Mouse (Mus musculus) embryonic stem cell, embryonic (primary cell): ENCODE results near the gene Ilkap.

Experiments
- CTCF ChIA-PET, 4 experiments: fragments of 300-600 bp in 2 of 4; fragments of 350-600 bp in 2 of 4; sonication (Branson Sonifier 250); formaldehyde crosslinking; loops; one replicate each; lab custom pipeline; 2022; ENCODE audit warnings: inconsistent platforms in 2 of 4; lab: Charles Lee
- POLR2A ChIA-PET, 4 experiments: fragments of 300-600 bp in 2 of 4; fragments of 350-600 bp in 2 of 4; sonication (Branson Sonifier 250); formaldehyde crosslinking; loops; one replicate each; lab custom pipeline; 2022; ENCODE audit warnings: antibody characterized with exemption in 4 of 4, inconsistent platforms in 1 of 4; lab: Charles Lee

Ilkap gene

GRCm38 (mm10) chr1:91419862-91420600, 21.4 kb upstream of the Ilkap start:
- ChIA-PET CTCF (no interaction called here), POLR2A (no interaction called here)

- CTCF ChIA-PET: no interaction called here
- POLR2A ChIA-PET: interaction anchor here in 2 of 4 experiments (0.6 to 2.0 kb wide), 2 partner anchors 11 to 107 kb away, joined by 3 to 6 read pairs; no protein-coding TSS in a partner anchor
Measured at GRCm38 (mm10) chr1:91417991-91418390, 19.4 kb upstream of the Ilkap start.

DNA sequence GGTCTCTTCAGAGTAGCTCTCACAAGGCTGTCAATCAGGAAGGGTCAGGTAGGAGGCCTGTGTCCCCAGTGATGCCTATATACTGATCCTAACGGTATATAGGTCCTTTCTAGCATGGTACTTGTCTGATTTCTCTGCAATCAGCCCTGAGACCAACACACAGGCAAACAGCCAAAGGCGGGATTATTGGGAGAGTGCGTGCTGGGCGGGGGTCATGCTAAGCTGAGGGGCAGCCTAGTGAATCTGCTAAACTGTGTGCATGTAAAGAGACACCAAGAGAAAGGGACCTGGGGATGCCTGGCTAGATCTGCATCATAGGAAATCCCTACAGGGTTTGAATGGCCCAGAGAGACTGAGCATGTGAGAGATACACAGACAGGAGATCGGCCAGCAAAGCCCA, 16.7 kb upstream of the Ilkap start:
- CTCF ChIA-PET: no interaction called here

GRCm38 (mm10) chr1:91414903-91415302, 16.3 kb upstream of the Ilkap start:
- CTCF ChIA-PET: interaction anchor here in 1 of 4 experiments (1.2 kb wide), 1 partner anchor 16 kb away, joined by 4 read pairs; no protein-coding TSS in a partner anchor
- POLR2A ChIA-PET: interaction anchor here in 2 of 4 experiments (0.7 to 2.9 kb wide), 4 partner anchors 16 to 1059 kb away, joined by 4 to 15 read pairs (median 12); partner anchors contain the start of genes Ilkap (in 1 of the 2), Ndufa10 (in 1 of the 2) and Ube2f (in 1 of the 2)

More for the DNA sequence above, 16.7 kb upstream of the Ilkap start:
- POLR2A ChIA-PET: interaction anchor here in 1 of 4 experiments (0.7 kb wide), 1 partner anchor 194 kb away, joined by 12 read pairs; no protein-coding TSS in a partner anchor

GRCm38 (mm10) chr1:91413898-91414594, 15.4 kb upstream of the Ilkap start, which contains the start of gene Hes6:
Hes6 (minus strand) TSS chr1:91414038.
- POLR2A ChIA-PET: interaction anchor here in 3 of 4 experiments (0.6 to 3.6 kb wide), 46 partner anchors 9 to 1060 kb away, joined by 3 to 25 read pairs (median 4); partner anchors contain the start of genes Erfe (in 2 of the 3), Asb1 (in 1 of the 3), Ilkap (in 1 of the 3) and Klhl30 (in 1 of the 3)
- CTCF ChIA-PET: interaction anchor here (0.5 to 2.2 kb wide), 9 partner anchors 14 to 539 kb away, joined by 3 to 11 read pairs (median 3); partner anchors contain the start of gene Erfe (in 1 of the 4)

- ChIA-PET POLR2A (interaction anchor here in 3 of 4 experiments (0.5 to 3.6 kb wide), 51 partner anchors 8 to 1504 kb away, joined by 3 to 25 read pairs (median 4); partner anchors contain the start of genes Ilkap (in 3 of the 3), Erfe (in 2 of the 3), Traf3ip1 (in 2 of the 3) and Asb1 (in 1 of the 3)), CTCF (interaction anchor here (0.5 to 2.2 kb wide), 7 partner anchors 17 to 820 kb away, joined by 3 to 11 read pairs (median 3); partner anchors contain the start of gene Erfe (in 1 of the 4))
Measured at GRCm38 (mm10) chr1:91413536-91413897, 14.9 kb upstream of the Ilkap start.

- POLR2A ChIA-PET: interaction anchor here in 3 of 4 experiments (0.5 to 3.6 kb wide), 51 partner anchors 8 to 1505 kb away, joined by 3 to 25 read pairs (median 4); partner anchors contain the start of genes Ilkap (in 3 of the 3), Erfe (in 2 of the 3), Traf3ip1 (in 2 of the 3) and Asb1 (in 1 of the 3)
- CTCF ChIA-PET: interaction anchor here (0.6 to 2.2 kb wide), 7 partner anchors 12 to 820 kb away, joined by 3 to 11 read pairs (median 3); partner anchors contain the start of gene Erfe (in 1 of the 4)
Measured at GRCm38 (mm10) chr1:91413030-91413506, 14.5 kb upstream of the Ilkap start.

DNA sequence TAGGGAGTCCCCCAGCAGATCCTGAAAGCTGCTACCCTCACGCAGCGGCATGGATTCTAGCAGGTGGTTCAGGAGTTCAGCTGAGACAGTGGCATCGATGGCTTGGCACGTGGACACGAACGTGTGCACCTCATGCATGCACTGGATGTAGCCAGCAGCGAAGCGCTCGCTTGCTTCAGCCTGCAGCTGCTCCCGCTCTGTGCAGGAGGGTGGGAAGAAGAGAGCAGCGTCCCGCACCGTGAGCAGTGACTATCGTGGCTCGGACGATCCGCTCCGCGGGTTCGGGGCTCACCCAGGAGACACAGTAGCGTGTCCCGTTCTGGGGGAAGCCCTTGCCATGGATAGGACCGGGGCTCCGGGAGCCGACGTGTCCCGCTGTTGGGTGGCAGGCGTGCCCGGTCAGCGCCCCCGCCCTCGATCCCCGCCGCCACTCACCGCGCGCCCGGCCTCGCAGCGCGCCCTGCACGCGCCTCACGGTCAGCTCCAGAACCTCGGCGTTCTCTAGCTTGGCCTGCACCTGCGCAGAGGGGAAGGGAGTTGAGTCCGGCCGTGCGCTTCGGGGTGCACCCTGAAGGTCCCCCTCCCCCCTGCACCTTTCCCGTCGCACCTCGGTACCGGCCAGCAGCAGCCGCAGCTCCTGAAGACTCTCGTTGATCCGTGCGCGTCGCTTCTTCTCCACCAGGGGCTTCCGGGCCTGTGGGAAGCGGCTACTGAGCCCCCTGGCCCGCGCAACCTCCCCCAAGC, 13.8 kb upstream of the Ilkap start:
- POLR2A ChIA-PET: interaction anchor here in 3 of 4 experiments (0.6 to 3.6 kb wide), 46 partner anchors 8 to 1505 kb away, joined by 3 to 25 read pairs (median 4); partner anchors contain the start of genes Ilkap (in 3 of the 3), Erfe (in 2 of the 3), Traf3ip1 (in 2 of the 3) and Asb1 (in 1 of the 3)
- CTCF ChIA-PET: interaction anchor here in 3 of 4 experiments (0.5 to 2.2 kb wide), 6 partner anchors 13 to 318 kb away, joined by 3 to 11 read pairs (median 3); partner anchors contain the start of gene Erfe (in 1 of the 3)

GRCm38 (mm10) chr1:91411631-91412285, 13.1 kb upstream of the Ilkap start:
- POLR2A ChIA-PET: interaction anchor here in 3 of 4 experiments (0.8 to 3.6 kb wide), 11 partner anchors 8 to 551 kb away, joined by 3 to 25 read pairs (median 5); partner anchors contain the start of genes Ilkap (in 2 of the 3) and Erfe (in 1 of the 3)
- CTCF ChIA-PET: interaction anchor here in 1 of 4 experiments (0.5 kb wide), 1 partner anchor 183 kb away, joined by 3 read pairs; no protein-coding TSS in a partner anchor

DNA sequence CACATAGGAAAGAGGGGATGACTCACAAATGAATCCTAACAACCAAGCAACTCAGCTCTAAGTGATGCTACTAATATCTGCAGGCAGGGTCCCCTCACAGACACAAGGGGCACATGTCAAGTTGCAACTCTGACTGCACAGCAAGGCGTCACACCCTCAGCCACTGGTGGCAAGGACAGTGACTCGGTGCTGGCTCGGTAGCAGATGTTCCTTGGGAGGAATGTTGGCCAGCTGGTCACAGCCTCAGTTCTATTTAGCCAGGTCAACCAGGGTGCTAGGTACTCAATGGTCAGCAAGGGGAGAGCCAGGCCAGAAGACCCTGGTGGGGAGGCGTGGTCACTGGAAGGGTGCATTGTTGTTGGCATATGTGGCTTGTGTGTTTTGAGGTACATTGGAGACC, 9.2 kb upstream of the Ilkap start:
- ChIA-PET CTCF (no interaction called here), POLR2A (interaction anchor here in 2 of 4 experiments (1.4 to 2.3 kb wide), 3 partner anchors 9 to 22 kb away, joined by 3 to 6 read pairs (median 5); no protein-coding TSS in a partner anchor)

GRCm38 (mm10) chr1:91405406-91406169, 7.0 kb upstream of the Ilkap start:
- POLR2A ChIA-PET: interaction anchor here in 2 of 4 experiments (1.9 kb wide), 2 partner anchors 8 kb away, joined by 6 to 11 read pairs; partner anchors contain the start of gene Hes6 (in 2 of the 2)
- CTCF ChIA-PET: no interaction called here

- POLR2A ChIA-PET: interaction anchor here in 2 of 4 experiments (1.9 to 2.1 kb wide), 3 partner anchors 7 to 9 kb away, joined by 5 to 11 read pairs (median 6); partner anchors contain the start of gene Hes6 (in 2 of the 2)
- CTCF ChIA-PET: no interaction called here
Measured at GRCm38 (mm10) chr1:91404976-91405375, 6.4 kb upstream of the Ilkap start.

DNA sequence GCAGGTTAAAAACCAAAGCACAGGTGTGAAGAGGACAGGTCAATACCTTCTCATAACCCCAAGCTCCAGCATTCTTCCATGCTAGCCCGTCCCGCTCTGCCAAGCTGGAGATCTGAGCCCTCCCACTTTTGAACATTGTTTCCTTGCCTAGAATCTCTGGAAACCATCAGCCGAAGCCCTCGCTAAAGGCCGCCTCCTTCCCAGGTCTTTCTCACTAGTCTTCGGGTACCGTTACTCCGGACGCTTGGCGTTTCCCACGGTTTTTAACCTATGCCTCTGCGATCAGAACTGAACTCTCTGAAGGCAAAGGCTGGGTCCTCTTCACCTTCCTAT, 722 bp downstream of the Ilkap start:
- ChIA-PET CTCF (interaction anchor here in 1 of 4 experiments (0.5 kb wide), 1 partner anchor 292 kb away, joined by 3 read pairs; no protein-coding TSS in a partner anchor), POLR2A (interaction anchor here in 3 of 4 experiments (0.6 to 2.0 kb wide), 5 partner anchors 9 to 1351 kb away, joined by 3 to 8 read pairs (median 3); partner anchors contain the start of gene Hes6 (in 2 of the 3))

- ChIA-PET POLR2A (interaction anchor here in 3 of 4 experiments (0.7 to 1.4 kb wide), 6 partner anchors 9 to 526 kb away, joined by 3 to 4 read pairs (median 4); partner anchors contain the start of gene Erfe (in 1 of the 3)), CTCF (no interaction called here)
Measured at GRCm38 (mm10) chr1:91390369-91390768, 8.2 kb downstream of the Ilkap start.

GRCm38 (mm10) chr1:91381091-91381471, 17.5 kb downstream of the Ilkap start:
- POLR2A ChIA-PET: interaction anchor here in 3 of 4 experiments (1.2 to 4.6 kb wide), 4 partner anchors 10 to 15 kb away, joined by 3 to 22 read pairs (median 6); partner anchors contain the start of gene Erfe (in 2 of the 3)
- CTCF ChIA-PET: interaction anchor here in 3 of 4 experiments (0.6 to 1.7 kb wide), 4 partner anchors 15 to 408 kb away, joined by 3 to 5 read pairs (median 4); partner anchors contain the start of genes Erfe (in 1 of the 3) and Klhl30 (in 1 of the 3)
